24 mouse cellular contexts compared by ENCODE assay signal in the genomic region with DNA sequence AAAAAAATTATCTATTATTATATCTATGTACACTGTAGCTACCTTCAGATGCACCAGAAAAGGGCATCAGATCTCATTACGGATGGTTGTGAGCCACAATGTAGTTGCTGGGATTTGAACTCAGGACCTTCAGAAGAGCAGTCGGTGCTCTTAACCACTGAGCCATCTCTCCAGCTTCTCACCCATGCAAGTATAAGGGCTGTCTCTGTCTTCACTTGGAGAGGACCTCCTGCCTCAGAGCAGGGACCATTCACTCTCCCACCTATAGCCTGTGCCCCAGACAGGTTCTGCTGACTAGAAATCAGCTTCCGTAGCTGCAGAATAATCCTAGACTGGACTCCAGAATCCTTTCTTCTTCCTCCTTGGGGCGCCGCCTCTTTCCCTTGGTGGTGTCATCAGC. TPM values are rescaled to one million over a fixed set of nuclear protein-coding genes. Genes with fewer than 3 reads are reported as not detected.
"Had no signal": no experiment of that assay in that cellular context is flagged by ENCODE, and none has a peak within 500 bp of the region (broad histone marks: within the 10 kb centered on the region; RNA-seq: fewer than 3 reads in every experiment).

No protein-coding gene starts in this region.

- H3K4me1 ChIP-seq: lung, embryonic 15.5 days; midbrain, embryonic 15.5 days; stomach, embryonic 15.5 days had no signal

- H3K27ac ChIP-seq: lung, embryonic 15.5 days; macrophage; midbrain, embryonic 13.5 days; midbrain, embryonic 15.5 days; neural tube, embryonic 12.5 days; stomach, embryonic 15.5 days; stomach, postnatal 0 days had no signal

- H3K9ac ChIP-seq: lung, embryonic 15.5 days; midbrain, embryonic 13.5 days; midbrain, embryonic 15.5 days; neural tube, embryonic 12.5 days; stomach, embryonic 15.5 days had no signal

- H3K9me3 ChIP-seq: lung, embryonic 15.5 days; megakaryocyte, embryonic 14.5 days; midbrain, embryonic 13.5 days; midbrain, embryonic 15.5 days; neural tube, embryonic 12.5 days; stomach, embryonic 15.5 days had no signal

- H3K4me2 ChIP-seq: lung, embryonic 15.5 days; midbrain, embryonic 11.5 days; midbrain, embryonic 13.5 days; midbrain, embryonic 15.5 days; neural tube, embryonic 12.5 days; stomach, embryonic 15.5 days had no signal

- H3K4me3 ChIP-seq: lung, embryonic 15.5 days; megakaryocyte, embryonic 14.5 days; midbrain, embryonic 13.5 days; midbrain, embryonic 15.5 days; neural tube, embryonic 12.5 days; stomach, embryonic 15.5 days had no signal

- DNase-seq: lung, adult 2 months; lung, postnatal 14 days; lung, postnatal 36 days; right cerebral cortex, postnatal 14 days; thymus, adult 2 months; thymus, postnatal 25 days; thymus, postnatal 4 days had no signal

- H3K36me3 ChIP-seq: midbrain, embryonic 15.5 days had no signal

- ATAC-seq: lung, postnatal 0 days; midbrain, embryonic 13.5 days; midbrain, embryonic 15.5 days had no signal

- H3K27me3 ChIP-seq: lung, embryonic 15.5 days; midbrain, embryonic 15.5 days; neural tube, embryonic 12.5 days; stomach, embryonic 15.5 days had no signal

RNA-seq across cellular contexts. Expression of a gene that starts 1.4 kb away (rescaled TPM):
- total RNA-seq: megakaryocyte progenitor cell, adult 5-6 weeks; monocyte, adult 5-6 weeks; neutrophil, adult 5-6 weeks had no signal
- polyA plus RNA-seq: macrophage; midbrain, embryonic 13.5 days had no signal

RNA-seq across cellular contexts. Expression of a gene that starts 17.1 kb away (rescaled TPM):
- total RNA-seq: megakaryocyte progenitor cell, adult 5-6 weeks; midbrain, postnatal 0 days; monocyte, adult 5-6 weeks; neutrophil, adult 5-6 weeks had no signal
- polyA plus RNA-seq: lung, embryonic 15.5 days; lung, postnatal 0 days; macrophage; midbrain, embryonic 13.5 days; midbrain, embryonic 15.5 days; neural tube, embryonic 12.5 days; neural tube, embryonic 14.5 days; spleen, adult 2 months; stomach, embryonic 15.5 days; stomach, postnatal 0 days; thymus, adult 2 months; urinary bladder, adult 2 months had no signal

RNA-seq across cellular contexts. Expression of a gene that starts 21.1 kb away (rescaled TPM):
- total RNA-seq: monocyte, adult 5-6 weeks; neutrophil, adult 5-6 weeks had no signal
- polyA plus RNA-seq: macrophage; spleen, adult 2 months; thymus, adult 2 months had no signal

RNA-seq across cellular contexts. Expression of a gene that starts 22.8 kb away (rescaled TPM):
- total RNA-seq: monocyte, adult 5-6 weeks; neutrophil, adult 5-6 weeks had no signal
